Mouse (Mus musculus) forebrain, embryonic 12.5 days (tissue): Measurements from ENCODE around the gene Sf1. TPM values are rescaled to one million over a fixed set of nuclear protein-coding genes. Genes with fewer than 3 reads are reported as not detected.

Experiments
- ATAC-seq: fragments of 200-750 bp; cut with Nextera tagmentation; 2 replicates; pipeline ENCODE4 v1.8.0; 2017; ENCODE audit warnings: moderate TSS enrichment; ENCODE audit not compliant: low FRiP score
- H3K27ac ChIP-seq: fragments of 300-500 bp; sonication (generic); 2 replicates; pipeline ENCODE4 v1.5.1; 2016; ENCODE audit warnings: mild to moderate bottlenecking
- H3K27me3 ChIP-seq: fragments of 300-500 bp; sonication (generic); 2 replicates; pipeline ENCODE4 v1.6.1; 2016; ENCODE audit warnings: mild to moderate bottlenecking
- H3K36me3 ChIP-seq: fragments of 300-500 bp; sonication (generic); replicated peaks from 2 replicates; pipeline ENCODE4 v1.6.1; 2016; ENCODE audit warnings: mild to moderate bottlenecking
- H3K4me1 ChIP-seq: fragments of 300-500 bp; sonication (generic); 2 replicates; pipeline ENCODE4 v1.6.1; 2016
- H3K4me2 ChIP-seq: fragments of 300-500 bp; sonication (generic); 2 replicates; pipeline ENCODE4 v1.6.1; 2016; ENCODE audit warnings: mild to moderate bottlenecking, moderate library complexity
- H3K4me3 ChIP-seq: fragments of 300-500 bp; sonication (generic); replicated peaks from 2 replicates; pipeline ENCODE4 v1.5.1; 2016; ENCODE audit warnings: mild to moderate bottlenecking
- H3K9ac ChIP-seq: fragments of 300-500 bp; sonication (generic); 2 replicates; pipeline ENCODE4 v1.6.1; 2016; ENCODE audit warnings: mild to moderate bottlenecking
- H3K9me3 ChIP-seq: fragments of 300-500 bp; sonication (generic); 2 replicates; pipeline ENCODE4 v1.6.1; 2016
- WGBS: fragments of 180-500 bp; shearing (Covaris S2); methylation state at CpG from one replicate; pipeline ENCODE4 v1.1.7; 2016; 5-methylcytosine and 5-hydroxymethylcytosine counted together
- polyA plus RNA-seq: library from polyadenylated mRNA; unstranded; fragments of >200 nt; fragmentation: Nextera tagmentation; extraction: Ambion mirVana; gene quantifications from 2 replicates; pipeline ENCODE4 v1.2.1, GENCODE M21; 2016

Gene Sf1
- polyA plus RNA-seq, 1 experiment from 2014 or later, result 204 TPM

GRCm38 (mm10) chr19:6334673-6335457 lies 28.6 kb upstream of the Sf1 start, which contains the start of gene Men1:
Gene Men1, plus strand, starts transcription at chr19:6334979.
- peak; percentile 90 for ATAC-seq
- H3K27me3 ChIP-seq, result no peaks in the 10 kb centered on the region
- H3K4me1 ChIP-seq, result peaks cover 33% of the 10 kb centered on the region
- peak within 1 kb of the TSS; percentile 75 for H3K27ac ChIP-seq
- peaks cover 34% of the 10 kb centered on the region for H3K36me3 ChIP-seq
- H3K9me3 ChIP-seq, result no peaks in the 10 kb centered on the region
- H3K4me3 ChIP-seq, result peak within 1 kb of the TSS; percentile 91
- WGBS, result under 1% methylated on average over 41 of the region's 43 CpGs
- H3K9ac ChIP-seq, result peak within 1 kb of the TSS; percentile 87
- peak within 1 kb of the TSS; percentile 95 for H3K4me2 ChIP-seq

- Histone ChIP-seq H3K4me3 (peak overlapping the region; percentile 91), H3K27me3 (no peaks in the 10 kb centered on the region), H3K4me2 (peak overlapping the region; percentile 95), H3K36me3 (peaks cover 40% of the 10 kb centered on the region), H3K4me1 (peaks cover 38% of the 10 kb centered on the region), H3K9ac (peak overlapping the region; percentile 87), H3K9me3 (no peaks in the 10 kb centered on the region), H3K27ac (peak overlapping the region; percentile 75)
- ATAC-seq, result peak; percentile 48
- WGBS, result 2% methylated on average over 25 of the region's 25 CpGs
These were observed 28.0 kb upstream of the Sf1 start for GRCm38 (mm10) chr19:6335458-6335827.

DNA sequence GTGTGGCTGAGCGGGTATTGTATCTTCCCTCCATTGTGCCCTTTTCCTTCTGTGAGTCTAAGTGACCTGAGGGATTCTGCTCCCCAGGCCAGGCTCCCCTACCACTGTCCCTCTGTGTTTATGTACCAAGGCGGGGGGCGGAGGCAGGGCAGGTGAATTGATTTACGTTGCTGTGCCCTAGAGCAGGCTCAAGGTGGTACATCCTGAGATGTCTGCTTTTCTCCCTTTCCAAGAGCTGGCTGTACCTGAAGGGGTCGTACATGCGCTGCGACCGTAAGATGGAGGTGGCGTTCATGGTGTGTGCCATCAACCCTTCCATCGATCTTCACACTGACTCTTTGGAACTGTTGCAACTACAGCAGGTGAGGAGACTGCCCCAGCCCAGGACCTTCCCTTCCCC lies 26.6 kb upstream of the Sf1 start:
- WGBS, result 97% methylated on average over 10 of the region's 10 CpGs
- peaks cover 48% of the 10 kb centered on the region for H3K4me1 ChIP-seq
- no peaks in the 10 kb centered on the region for H3K9me3 ChIP-seq
- peaks cover 41% of the 10 kb centered on the region for H3K36me3 ChIP-seq
- H3K9ac ChIP-seq, result peak overlapping the region; percentile 87
- peak overlapping the region; percentile 91; the same call in 1 of the 2 replicates for H3K4me3 ChIP-seq
- H3K27me3 ChIP-seq, result no peaks in the 10 kb centered on the region
- ATAC-seq, result no peak
- H3K4me2 ChIP-seq, result peak overlapping the region; percentile 95
- no peak overlapping the region for H3K27ac ChIP-seq

GRCm38 (mm10) chr19:6338171-6338570 lies 25.3 kb upstream of the Sf1 start:
- 97% methylated on average over 7 of the region's 7 CpGs for WGBS
- H3K4me1 ChIP-seq, result peaks cover 46% of the 10 kb centered on the region
- no peaks in the 10 kb centered on the region for H3K27me3 ChIP-seq
- no peak for ATAC-seq
- peaks cover 45% of the 10 kb centered on the region for H3K36me3 ChIP-seq
- no peak overlapping the region for H3K4me2 ChIP-seq
- H3K9me3 ChIP-seq, result no peaks in the 10 kb centered on the region
- H3K27ac ChIP-seq, result no peak overlapping the region
- H3K4me3 ChIP-seq, result no peak overlapping the region
- H3K9ac ChIP-seq, result no peak overlapping the region

GRCm38 (mm10) chr19:6338716-6339115 lies 24.8 kb upstream of the Sf1 start:
- no peak overlapping the region for H3K9ac ChIP-seq
- 92% methylated on average over 11 of the region's 11 CpGs for WGBS
- no peak overlapping the region for H3K4me2 ChIP-seq
- no peak overlapping the region for H3K27ac ChIP-seq
- no peak overlapping the region for H3K4me3 ChIP-seq
- no peaks in the 10 kb centered on the region for H3K27me3 ChIP-seq
- no peaks in the 10 kb centered on the region for H3K9me3 ChIP-seq
- H3K4me1 ChIP-seq, result peaks cover 46% of the 10 kb centered on the region
- no peak for ATAC-seq
- H3K36me3 ChIP-seq, result peaks cover 49% of the 10 kb centered on the region

DNA sequence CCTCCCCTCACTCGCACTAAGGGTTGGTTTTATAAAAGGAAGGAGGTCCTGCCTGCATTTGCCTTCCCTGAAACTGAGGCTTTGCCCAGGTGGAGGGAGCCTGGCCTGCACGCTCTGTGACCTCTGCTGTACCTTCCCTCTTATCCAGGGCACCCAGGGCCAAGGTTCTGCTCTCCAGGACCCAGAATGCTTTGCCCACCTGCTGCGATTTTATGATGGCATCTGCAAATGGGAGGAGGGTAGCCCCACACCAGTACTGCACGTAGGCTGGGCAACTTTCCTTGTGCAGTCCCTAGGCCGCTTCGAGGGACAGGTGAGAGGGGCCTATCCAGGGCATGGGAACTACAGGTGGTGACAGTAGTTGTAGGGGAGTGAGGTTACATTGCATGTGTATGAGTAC lies 24.3 kb upstream of the Sf1 start:
- no peak for ATAC-seq
- WGBS, result 91% methylated on average over 6 of the region's 6 CpGs
- Histone ChIP-seq H3K36me3 (peaks cover 54% of the 10 kb centered on the region), H3K4me2 (no peak overlapping the region), H3K9me3 (no peaks in the 10 kb centered on the region), H3K27ac (no peak overlapping the region), H3K4me3 (no peak overlapping the region), H3K27me3 (no peaks in the 10 kb centered on the region), H3K9ac (no peak overlapping the region), H3K4me1 (peaks cover 43% of the 10 kb centered on the region)

DNA sequence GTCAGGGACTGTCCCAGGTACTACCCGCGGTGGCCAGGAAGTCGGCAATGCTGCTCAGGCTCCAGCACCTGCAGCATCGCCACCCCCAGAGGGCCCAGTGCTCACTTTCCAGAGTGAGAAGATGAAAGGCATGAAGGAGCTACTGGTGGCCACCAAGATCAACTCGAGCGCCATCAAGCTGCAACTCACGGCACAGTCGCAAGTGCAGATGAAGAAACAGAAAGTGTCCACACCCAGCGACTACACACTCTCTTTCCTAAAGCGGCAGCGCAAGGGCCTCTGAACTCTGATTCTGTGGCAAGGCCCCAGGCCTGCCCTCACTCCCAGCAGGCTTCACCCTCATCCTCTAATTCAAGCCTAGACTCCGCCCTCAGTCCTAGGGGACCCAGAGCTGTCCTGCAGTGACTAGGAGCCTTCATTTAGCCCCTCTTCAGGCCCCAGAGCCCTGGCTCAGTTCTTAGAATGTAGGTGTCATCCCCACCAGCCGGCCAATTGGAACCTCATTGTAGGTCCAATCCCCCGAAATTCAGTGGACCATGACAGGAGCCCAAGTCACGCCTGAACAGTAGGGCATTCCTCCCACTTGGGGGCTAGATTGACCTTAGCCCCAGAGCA lies 23.5 kb upstream of the Sf1 start:
- no peak for ATAC-seq
- H3K4me3 ChIP-seq, result no peak overlapping the region

DNA sequence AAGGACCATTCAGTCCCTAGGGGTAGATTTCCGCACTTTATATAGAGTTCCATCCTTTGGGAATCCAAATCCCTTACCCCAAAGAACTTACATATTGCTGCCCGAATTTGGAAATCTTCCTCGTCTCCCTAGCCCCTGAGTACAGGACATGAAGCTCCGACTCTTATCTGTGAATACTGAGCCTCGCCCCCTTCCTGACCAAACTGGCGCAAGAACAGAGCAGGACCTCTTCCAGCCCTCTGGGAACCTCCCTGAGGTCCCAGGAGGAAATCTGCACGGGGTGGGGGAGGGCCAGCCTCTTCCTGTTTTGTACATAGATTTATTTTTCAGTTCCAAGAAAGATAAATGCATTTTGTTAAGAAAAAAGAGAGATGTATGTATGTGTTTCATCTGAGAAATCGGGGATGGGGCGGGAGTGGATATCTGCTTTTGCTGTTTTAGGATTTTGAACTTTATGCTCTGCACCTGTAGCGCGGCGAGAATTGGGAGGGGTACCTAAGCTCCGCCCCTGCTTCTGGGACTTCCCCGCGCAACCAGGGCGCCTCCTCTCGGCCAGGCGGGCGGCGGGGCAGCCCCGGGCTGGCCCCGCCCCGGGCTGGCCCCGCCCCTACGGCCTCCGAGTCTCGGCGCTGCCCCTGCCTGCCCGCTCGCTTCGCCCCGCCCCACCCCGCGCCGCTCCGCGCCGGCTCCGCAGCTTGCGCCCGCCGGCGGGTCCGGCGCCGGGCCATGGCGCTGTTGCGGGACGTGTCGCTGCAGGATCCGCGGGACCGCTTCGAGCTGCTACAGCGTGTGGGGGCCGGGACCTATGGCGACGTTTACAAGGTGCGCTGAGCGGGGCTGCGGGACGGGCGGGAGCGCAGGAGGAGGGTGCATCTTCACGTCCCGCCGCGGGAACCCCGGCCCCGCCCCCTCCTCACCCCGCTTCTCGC lies 22.7 kb upstream of the Sf1 start, which contains the start of gene Map4k2:
Gene Map4k2, plus strand, starts transcription at position 612 of the 929 bp plus-strand sequence.
- Histone ChIP-seq H3K4me3 (peak within 1 kb of the TSS; percentile 63), H3K4me2 (peak within 1 kb of the TSS; percentile 93), H3K9me3 (no peaks in the 10 kb centered on the region), H3K4me1 (peaks cover 35% of the 10 kb centered on the region), H3K27me3 (no peaks in the 10 kb centered on the region), H3K9ac (peak within 1 kb of the TSS; percentile 77), H3K36me3 (peaks cover 68% of the 10 kb centered on the region), H3K27ac (peak within 1 kb of the TSS; percentile 50; the same call in 1 of the 2 replicates)
- ATAC-seq, result peak; percentile 81
- WGBS, result 11% methylated on average over 50 of the region's 72 CpGs

More for the DNA sequence above, 23.5 kb upstream of the Sf1 start:
- 68% methylated on average over 15 of the region's 15 CpGs for WGBS
- Histone ChIP-seq H3K27ac (no peak overlapping the region), H3K27me3 (no peaks in the 10 kb centered on the region), H3K4me2 (no peak overlapping the region), H3K9ac (no peak overlapping the region; the same call in 1 of the 2 replicates), H3K4me1 (peaks cover 40% of the 10 kb centered on the region), H3K9me3 (no peaks in the 10 kb centered on the region), H3K36me3 (peaks cover 61% of the 10 kb centered on the region)

GRCm38 (mm10) chr19:6341453-6342077 lies 21.9 kb upstream of the Sf1 start:
- peak overlapping the region; percentile 63 for H3K4me3 ChIP-seq
- H3K27ac ChIP-seq, result peak overlapping the region; percentile 50; the same call in 1 of the 2 replicates
- H3K27me3 ChIP-seq, result no peaks in the 10 kb centered on the region
- H3K9me3 ChIP-seq, result no peaks in the 10 kb centered on the region
- 10% methylated on average over 23 of the region's 23 CpGs for WGBS
- H3K4me2 ChIP-seq, result peak overlapping the region; percentile 93
- H3K9ac ChIP-seq, result peak overlapping the region; percentile 77
- H3K36me3 ChIP-seq, result peaks cover 74% of the 10 kb centered on the region
- peaks cover 28% of the 10 kb centered on the region for H3K4me1 ChIP-seq
- no peak; the same call in 1 of the 2 replicates for ATAC-seq

GRCm38 (mm10) chr19:6342276-6342933 lies 21.1 kb upstream of the Sf1 start:
- no peak overlapping the region for H3K4me2 ChIP-seq
- peaks cover 19% of the 10 kb centered on the region for H3K4me1 ChIP-seq
- ATAC-seq, result no peak
- WGBS, result 84% methylated on average over 5 of the region's 5 CpGs
- H3K9ac ChIP-seq, result no peak overlapping the region
- no peak overlapping the region for H3K4me3 ChIP-seq
- no peaks in the 10 kb centered on the region for H3K27me3 ChIP-seq
- H3K36me3 ChIP-seq, result peaks cover 74% of the 10 kb centered on the region
- no peaks in the 10 kb centered on the region for H3K9me3 ChIP-seq
- no peak overlapping the region for H3K27ac ChIP-seq
